Mouse (Mus musculus) left cerebral cortex, adult 18-20 months (tissue): ENCODE measurements at regions not wholly inside any gene's neighbourhood (a gene's known extent, or its start where the extent isn't known, plus 50 kb on each side); places are given as distances from the start of the nearest gene placed in this dataset.

ENCODE experiments used
- DNase-seq, 2 experiments: peaks; one replicate each; pipeline ENCODE4 v3.0.0; 2021 to 2022; ENCODE audit warnings: low spot score in 2 of 2, mixed read lengths in 1 of 2

DNA sequence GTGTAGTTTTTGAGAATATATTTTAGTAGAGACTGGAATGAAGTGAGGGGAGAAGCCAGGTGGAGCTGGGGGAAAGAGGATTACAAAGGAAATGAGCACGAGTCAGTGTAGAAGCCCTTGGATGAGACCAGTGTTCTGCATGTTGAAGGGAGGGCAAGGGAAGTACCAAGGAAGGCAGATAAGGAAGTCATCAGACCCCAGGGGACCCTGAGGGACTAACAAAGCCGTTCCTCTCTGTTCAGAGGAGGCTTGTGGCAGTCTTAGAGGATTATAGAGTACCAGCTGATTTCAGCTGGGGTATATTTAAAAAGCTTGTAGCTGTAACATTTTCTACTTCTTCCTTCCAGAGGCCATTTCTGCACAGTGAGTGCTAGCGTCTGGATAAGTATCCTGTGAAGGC, 56.7 kb upstream of the Igsf9b start:
- DNase-seq = no peak

DNA sequence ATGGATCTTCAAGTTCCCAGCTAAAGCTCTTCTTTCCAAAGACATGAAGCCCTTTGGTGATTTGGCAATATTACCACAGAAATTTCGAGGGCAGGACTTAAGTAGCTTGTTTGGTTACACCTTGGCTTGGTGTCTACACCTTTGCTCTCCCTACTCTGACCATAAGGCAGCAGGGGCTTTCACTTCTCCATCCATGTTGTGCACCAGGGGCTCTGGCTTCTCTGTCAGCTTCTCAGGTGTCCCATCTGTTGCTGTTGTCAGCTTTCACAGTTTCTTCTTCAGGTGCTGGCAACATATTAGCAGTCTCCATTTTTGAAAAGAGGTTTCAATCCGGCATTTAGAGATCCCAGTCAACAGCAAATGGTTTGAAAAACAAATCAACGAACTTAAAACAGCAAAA, 58.1 kb upstream of the Igsf9b start:
- DNase-seq = no peak

- no peak for DNase-seq
Measured at GRCm38 (mm10) chr9:27240491-27240890, 58.5 kb upstream of the Igsf9b start.

DNA sequence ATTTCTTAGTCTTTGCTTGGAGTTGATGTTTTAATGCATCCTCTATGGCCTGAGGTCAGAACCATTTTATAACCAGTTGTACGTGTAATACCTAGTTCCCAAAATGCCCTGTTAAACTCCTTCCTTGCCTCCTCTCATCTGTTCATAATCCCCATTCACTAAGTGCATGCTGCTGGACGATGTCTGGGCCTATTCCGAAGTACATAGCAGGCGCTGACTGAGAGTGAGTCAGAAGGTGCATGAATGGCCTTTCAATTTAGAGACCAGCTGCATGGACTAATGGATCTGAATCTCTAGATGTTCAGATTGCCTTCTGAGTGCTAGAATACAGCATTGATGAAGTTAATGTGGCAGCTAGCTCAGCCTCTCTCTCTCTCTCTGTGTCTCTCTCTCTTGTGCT, 66.3 kb upstream of the Igsf9b start:
- DNase-seq = no peak

- no peak for DNase-seq
Measured at GRCm38 (mm10) chr9:27227458-27227857, 71.5 kb upstream of the Igsf9b start.

DNA sequence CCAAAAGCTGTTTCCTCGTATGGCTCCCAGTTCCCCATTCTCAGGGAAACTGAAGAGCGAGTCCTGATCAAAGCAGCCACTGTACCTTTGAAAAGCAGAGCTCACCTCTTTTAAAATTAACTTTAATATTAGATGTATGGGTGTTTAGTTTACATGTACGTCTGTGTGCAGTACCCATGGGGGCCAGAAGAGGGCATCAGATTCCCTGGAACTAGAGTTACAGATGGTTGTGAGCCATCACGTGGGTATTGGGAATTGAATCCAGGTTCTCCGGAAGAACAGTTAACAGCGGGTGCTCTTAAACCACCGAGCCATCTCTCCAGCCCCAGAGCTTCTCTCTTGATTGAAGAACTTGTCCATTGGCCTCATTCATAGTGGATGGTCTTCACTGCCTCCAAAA, 66.0 kb upstream of the Jam3 start:
- DNase-seq = no peak

DNA sequence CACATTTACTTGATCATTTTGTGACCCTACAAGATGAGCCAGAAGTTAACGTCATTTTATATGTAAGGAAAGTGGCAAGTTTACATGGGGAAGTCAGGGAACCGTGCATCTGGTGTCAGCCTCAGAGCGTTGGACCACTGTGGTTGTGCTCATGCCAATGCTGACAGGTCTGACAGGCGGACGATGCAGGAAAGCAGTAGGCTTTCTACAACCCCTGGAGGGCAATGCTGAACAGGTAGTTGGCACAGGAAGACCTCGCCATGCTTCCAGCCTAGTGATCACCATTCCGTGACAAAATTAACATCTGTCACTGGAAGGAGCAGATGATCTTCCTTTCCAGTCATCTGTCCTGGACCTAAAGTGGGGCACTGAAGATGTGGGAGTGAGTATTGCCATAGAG, 60.8 kb upstream of the Jam3 start:
- no peak for DNase-seq

- DNase-seq = no peak
Measured at GRCm38 (mm10) chr9:27214023-27214422, 58.8 kb upstream of the Jam3 start.

DNA sequence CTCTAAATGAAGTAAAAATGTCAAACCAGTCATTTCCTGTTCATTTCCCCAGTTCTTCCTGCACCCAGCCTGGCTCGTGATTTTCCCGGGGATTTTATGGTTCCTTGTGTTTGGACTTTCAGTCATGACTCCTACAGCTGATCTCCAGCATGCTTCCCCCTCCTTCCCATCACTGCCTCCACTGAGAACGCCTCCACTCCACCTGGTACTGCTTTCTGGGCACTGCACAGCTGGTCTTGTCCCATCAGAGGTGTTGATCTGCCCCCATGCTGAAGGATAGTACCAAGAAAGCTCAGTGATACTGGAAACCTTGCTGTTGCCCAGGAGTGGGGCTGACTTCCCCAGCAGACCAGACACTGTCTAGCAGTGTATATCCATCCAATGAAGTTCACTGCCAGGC, 53.6 kb upstream of the Jam3 start:
- peak; percentile 75 to 85 for DNase-seq
